Mouse (Mus musculus): ENCODE data around the gene Snx4.

The Snx4 gene

GRCm38 (mm10) chr16:33283079-33283478 lies 31.8 kb downstream of the Snx4 start:
- DNase-seq = no peak

GRCm38 (mm10) chr16:33288536-33288935 lies 37.3 kb downstream of the Snx4 start:
- DNase-seq = no peak

GRCm38 (mm10) chr16:33289981-33290380 lies 38.7 kb downstream of the Snx4 start:
- DNase-seq = no peak

- DNase-seq = no peak
Observed at GRCm38 (mm10) chr16:33292241-33292640, 41.0 kb downstream of the Snx4 start.

GRCm38 (mm10) chr16:33294681-33295080 lies 43.4 kb downstream of the Snx4 start:
- no peak for DNase-seq

- DNase-seq = no peak
Observed at GRCm38 (mm10) chr16:33295321-33295720, 44.1 kb downstream of the Snx4 start.

GRCm38 (mm10) chr16:33297493-33297892 lies 46.3 kb downstream of the Snx4 start:
- no peak for DNase-seq

GRCm38 (mm10) chr16:33306633-33307070 lies 55.4 kb downstream of the Snx4 start:
- DNase-seq = peak; percentile 81

- no peak for DNase-seq
Observed at GRCm38 (mm10) chr16:33307761-33308160, 56.5 kb downstream of the Snx4 start.

- DNase-seq = peak; percentile 14
Observed at GRCm38 (mm10) chr16:33309066-33309465, 57.8 kb downstream of the Snx4 start.

- DNase-seq = no peak
Observed at GRCm38 (mm10) chr16:33315611-33316010, 64.4 kb downstream of the Snx4 start.

GRCm38 (mm10) chr16:33317646-33318045 lies 66.4 kb downstream of the Snx4 start:
- DNase-seq = no peak

- no peak for DNase-seq
Observed at GRCm38 (mm10) chr16:33318059-33318458, 66.8 kb downstream of the Snx4 start.

GRCm38 (mm10) chr16:33325704-33326455 lies 74.6 kb downstream of the Snx4 start:
- DNase-seq = no peak

GRCm38 (mm10) chr16:33326589-33326988 lies 75.3 kb downstream of the Snx4 start:
- no peak for DNase-seq

GRCm38 (mm10) chr16:33327101-33327500 lies 75.9 kb downstream of the Snx4 start:
- DNase-seq = no peak

GRCm38 (mm10) chr16:33333015-33333414 lies 81.8 kb downstream of the Snx4 start:
- no peak for DNase-seq

GRCm38 (mm10) chr16:33337177-33337576 lies 85.9 kb downstream of the Snx4 start:
- peak; percentile 88 for DNase-seq

- DNase-seq = no peak
Observed at GRCm38 (mm10) chr16:33337681-33338080, 86.4 kb downstream of the Snx4 start.

GRCm38 (mm10) chr16:33338492-33338891 lies 87.2 kb downstream of the Snx4 start:
- DNase-seq = no peak

GRCm38 (mm10) chr16:33339476-33339875 lies 88.2 kb downstream of the Snx4 start:
- DNase-seq = no peak

GRCm38 (mm10) chr16:33342356-33342755 lies 91.1 kb downstream of the Snx4 start:
- no peak for DNase-seq

- no peak for DNase-seq
Observed at GRCm38 (mm10) chr16:33343106-33343505, 91.9 kb downstream of the Snx4 start.

GRCm38 (mm10) chr16:33343601-33344000 lies 92.4 kb downstream of the Snx4 start:
- peak; percentile 67 for DNase-seq

GRCm38 (mm10) chr16:33344379-33344778 lies 93.1 kb downstream of the Snx4 start:
- DNase-seq = no peak
